Mouse (Mus musculus) MEL-GATA-1-ER (cell line): Measurements from ENCODE around the gene Stard9.
"Not testable (repeated sequence)": the region's sequence is repeated elsewhere in the genome, so short reads cannot be mapped to it uniquely, and the experiment has no call there.

Experiments used
- DNase-seq: peaks from one replicate; pipeline ENCODE4 v3.0.0-alpha.2; 2012; ENCODE audit warnings: low read depth; ENCODE audit errors: extremely low read depth

The Stard9 gene

DNA sequence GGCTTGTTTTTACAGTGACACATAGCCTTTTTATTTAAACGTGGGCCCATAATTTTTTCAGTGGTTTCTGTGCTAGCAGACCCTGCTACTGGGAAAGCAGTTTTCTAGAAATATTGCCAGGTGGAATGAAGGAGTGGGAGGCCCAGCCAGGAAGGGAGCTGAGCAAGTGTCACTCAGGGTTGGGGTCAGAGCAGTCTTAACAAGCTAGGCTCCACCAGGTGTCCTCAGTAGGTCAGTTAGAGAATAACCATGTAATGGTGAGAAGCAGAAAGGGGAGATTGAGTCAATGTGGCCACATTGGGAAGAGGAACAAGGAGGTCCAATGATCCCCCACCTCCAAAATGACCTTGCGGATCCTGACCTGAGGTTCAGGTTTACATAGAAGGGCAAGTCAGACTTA lies 25.8 kb downstream of the Stard9 start:
- DNase-seq: no peak

DNA sequence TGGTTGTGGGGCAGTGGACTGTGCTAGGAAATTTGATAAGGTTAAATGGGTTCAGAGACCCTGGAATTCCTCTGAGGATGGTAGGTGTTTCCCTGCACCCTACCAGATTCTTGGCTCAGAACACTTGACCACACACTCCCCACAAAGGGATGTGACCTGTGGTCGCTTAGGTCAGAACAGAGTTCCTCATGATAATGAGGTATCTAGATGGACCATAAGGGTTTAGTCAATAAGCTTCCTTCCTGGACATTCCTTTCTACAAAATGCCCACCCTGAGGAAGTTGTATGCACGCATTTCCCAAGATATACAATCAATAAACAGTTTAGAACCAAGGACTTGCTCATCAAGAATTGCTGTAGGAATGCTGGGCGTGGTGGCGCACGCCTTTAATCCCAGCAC lies 27.0 kb downstream of the Stard9 start:
- no peak for DNase-seq

DNA sequence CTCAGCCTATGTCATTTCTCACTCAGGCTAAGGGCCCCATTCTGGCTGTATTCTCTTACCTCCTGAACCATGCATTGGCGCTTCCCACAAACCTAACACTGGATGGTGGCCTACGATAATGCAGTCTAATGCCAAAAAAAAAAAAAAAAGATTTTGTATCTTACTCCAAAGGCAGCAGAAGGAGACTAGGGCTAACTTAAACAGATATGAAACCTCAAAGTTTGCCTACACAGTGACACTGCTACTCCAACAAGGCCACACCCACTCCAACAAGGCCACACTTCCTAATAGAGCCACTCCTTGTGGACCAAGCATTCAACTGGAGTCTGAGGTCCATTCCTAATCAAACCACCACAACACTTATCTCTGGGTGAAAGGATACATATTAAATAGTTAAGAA lies 27.8 kb downstream of the Stard9 start:
- peak; percentile 83 for DNase-seq

DNA sequence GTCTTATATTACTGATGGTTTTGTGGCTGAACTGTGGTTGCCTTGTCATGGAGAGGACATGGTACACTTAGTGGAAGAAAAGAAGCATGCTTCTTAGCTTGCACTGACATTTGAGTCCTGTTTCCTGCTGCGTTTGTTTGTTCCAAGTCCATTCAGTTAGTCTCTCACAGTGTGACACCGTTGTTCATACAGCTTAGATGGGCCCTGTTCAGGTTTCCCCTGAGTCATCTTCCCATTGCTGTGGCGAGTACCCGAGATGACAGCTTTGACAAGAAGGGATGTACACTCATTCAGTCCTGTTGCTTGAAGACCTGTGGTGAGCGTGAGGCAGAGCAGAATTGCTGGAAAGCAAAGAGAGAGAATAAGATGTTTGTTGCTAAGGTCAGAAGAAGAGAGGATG lies 29.6 kb downstream of the Stard9 start:
- peak; percentile 42 for DNase-seq

DNA sequence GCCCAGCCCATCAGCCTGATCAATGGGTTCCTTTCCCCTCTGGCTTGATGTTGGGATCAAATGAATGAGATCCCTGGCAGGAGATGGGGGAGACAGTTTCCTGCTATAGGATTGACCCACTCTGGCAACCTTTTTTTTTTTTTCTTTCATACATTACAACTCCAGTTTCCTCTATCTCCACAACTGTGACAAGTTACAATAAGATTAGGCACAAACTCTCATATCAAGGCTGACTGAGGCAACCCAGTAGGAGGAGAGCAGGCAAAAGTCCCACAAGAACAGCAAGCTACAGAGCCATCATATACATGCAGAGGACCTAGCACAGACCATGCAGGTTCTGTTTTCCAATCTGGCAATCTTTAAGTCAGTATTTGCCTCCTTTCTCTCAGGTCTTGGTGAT lies 30.4 kb downstream of the Stard9 start:
- no peak for DNase-seq

DNA sequence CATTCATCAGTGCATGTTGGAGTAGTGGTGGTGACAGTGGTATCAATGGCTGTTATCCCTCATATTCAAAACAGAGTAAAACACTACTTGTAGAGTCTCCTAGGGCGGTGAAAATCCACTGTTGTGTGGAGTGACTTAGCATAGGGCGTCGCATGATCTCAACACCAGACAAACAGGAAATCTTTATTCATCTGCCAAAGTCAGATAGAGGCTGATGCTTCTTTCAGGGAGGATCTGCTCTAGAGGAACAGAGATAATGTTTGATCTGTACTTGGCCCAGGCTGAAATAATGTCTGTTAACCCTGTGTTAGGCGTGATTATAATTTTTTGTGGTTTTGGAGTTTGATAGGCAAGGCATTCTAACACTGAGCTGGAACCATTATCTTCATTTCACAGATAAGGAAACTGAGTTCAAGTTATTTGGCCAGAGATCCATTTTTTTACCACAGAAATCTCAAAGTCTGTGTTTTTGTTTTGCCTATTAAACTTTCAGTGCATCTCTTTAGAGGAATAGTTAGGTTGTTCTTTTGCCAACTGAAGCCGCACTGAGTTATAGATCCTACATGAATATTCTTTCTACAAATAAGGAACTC lies 31.7 kb downstream of the Stard9 start:
- DNase-seq: peak; percentile 96

DNA sequence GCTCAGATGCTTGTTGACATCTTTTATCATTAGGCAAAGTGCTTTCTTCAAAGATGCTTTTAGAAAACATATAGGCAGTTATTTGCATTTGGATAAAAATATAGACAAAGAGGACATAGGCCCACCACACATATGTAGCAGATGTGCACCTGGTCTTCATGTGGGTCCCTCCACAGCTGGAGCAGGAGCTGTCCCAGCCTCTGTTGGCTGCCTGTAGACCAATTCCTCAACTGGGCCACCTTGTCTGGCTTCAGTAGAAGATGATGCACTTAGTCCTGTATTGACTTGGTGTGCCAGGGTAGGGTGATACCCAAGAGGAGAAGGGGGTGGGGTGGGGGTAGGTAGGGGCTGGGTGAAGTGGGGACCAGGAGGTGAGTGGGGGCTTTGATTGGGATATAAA lies 33.8 kb downstream of the Stard9 start:
- no peak for DNase-seq

DNA sequence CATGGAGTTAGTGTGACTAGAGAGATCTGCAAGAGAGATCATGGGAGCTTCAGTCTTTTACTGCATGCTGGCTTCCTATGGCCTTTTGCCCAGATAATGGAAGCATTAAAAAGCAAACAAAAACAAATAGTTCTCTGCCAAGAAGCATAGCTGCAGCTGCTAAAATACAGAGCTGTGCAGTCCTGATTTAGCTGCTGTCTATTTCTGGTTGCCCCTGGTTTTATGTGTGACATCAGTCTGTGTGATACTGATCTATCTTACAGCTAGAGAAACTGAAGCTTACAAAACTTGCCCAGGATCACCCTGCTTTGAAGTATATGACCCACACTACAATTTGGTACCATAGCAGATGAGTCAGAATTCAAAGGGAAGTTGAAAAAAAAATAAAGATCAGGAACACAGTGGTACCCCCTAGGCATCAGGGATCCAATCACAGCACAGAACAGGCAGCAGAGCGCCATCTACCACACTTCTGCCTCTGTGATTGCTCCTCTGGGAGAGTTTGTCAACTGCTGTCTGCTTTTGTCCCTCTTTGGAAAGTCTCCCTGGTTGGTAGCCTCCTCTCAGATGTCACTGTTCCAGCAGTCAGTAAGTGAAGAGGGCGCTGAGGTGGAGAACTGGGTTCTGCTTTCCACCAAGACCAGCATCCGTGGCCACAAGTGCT lies 34.7 kb downstream of the Stard9 start:
- no peak for DNase-seq

DNA sequence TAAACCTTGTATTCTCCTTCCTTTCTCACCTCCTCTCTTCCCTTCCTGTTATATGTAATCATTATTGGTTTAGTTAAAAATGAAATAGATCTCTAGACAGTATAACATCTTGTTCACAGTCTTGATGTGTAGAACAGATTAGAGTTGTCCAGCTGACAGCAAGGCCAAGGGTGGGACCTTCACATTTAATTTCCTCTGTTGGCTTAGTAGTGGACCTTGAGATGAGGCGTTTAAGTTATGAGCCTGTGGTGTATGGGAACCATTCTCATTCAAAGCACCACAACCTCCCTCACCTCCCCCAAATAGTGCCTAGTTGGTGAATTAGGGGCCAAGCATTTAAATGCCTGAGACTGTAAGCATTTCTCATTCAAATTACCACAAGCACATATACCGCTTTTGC lies 38.5 kb downstream of the Stard9 start:
- no peak for DNase-seq

DNA sequence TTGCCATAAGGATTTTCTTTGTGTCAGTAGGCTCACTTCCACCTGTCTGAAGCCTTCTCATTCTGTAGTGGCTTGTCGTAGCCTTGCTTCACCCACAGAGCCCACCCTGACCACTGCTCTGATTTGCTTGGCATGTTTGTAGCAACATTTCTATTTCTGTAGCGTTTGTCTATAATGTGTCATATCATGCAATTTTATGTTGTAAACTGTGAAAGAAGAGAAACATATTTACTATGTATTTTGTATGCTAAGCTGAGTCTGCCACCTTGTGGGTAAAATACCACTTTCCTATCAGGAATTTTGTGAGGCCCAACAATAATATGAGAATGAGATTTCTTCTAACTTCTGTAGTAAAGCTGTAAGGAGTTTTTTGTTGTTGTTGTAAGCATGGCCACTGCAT lies 41.3 kb downstream of the Stard9 start:
- DNase-seq: no peak

DNA sequence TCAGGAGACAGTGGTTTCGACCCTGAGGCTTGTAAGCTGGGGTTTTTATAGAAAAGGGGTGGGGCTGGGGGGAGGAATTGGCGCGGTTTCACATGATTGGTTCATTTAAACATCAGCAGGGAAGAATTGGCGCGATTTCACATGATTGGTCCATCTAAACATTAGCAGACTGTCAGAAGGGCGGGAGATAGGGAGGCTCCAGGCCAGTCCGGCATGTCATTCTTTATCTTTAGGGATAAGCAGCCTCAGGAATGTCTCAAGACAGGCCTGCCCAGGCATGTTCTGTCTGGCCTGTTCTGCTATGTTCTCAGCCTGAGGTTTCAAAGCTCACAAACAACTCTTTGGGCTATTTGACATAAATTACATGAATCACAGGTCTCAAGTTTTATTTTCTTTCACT lies 52.2 kb downstream of the Stard9 start:
- not testable (repeated sequence) for DNase-seq

DNA sequence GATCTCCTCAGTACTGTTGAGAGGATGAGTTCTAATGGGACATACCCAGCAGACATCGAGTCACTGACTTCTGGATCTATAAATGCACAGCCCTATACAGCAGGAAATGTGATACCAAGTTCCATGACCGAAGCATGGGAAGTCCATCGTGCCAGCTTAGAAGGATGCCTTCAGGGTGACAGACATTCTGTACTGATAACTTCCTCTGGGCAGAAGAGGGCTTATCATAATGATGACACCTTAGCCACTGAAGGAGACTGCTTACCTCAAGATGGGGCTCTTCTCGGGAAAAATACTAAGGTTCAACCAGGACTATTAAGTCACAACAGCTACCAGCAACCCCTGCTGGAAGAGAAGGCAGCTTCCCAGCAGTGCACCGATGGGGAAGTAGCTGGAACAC lies 68.8 kb downstream of the Stard9 start:
- DNase-seq: peak; percentile 72

DNA sequence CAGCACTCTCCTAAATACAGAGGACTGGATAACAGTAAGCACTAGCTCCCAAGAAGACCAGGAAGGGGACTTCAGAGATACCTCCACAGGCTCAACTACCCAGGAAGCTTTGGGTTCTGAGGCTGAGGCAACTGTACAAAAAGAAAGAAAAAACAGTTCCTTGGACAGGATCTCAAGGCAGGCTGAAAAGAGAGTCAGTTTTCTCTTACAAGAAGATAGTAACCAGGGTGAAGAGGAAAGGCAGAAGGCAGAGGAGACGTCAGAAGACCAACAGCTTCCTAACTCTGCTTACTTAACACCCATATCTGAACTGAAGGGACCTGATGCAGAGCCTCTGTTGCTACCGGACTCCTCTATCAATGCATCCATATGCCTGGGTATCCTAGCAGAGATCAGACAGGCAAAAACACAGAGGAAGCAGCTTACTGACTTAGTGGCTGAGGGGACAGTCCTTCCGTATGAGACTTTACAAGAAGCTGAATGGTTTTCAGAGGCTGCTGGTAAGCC lies 71.5 kb downstream of the Stard9 start:
- peak; percentile 43 for DNase-seq

DNA sequence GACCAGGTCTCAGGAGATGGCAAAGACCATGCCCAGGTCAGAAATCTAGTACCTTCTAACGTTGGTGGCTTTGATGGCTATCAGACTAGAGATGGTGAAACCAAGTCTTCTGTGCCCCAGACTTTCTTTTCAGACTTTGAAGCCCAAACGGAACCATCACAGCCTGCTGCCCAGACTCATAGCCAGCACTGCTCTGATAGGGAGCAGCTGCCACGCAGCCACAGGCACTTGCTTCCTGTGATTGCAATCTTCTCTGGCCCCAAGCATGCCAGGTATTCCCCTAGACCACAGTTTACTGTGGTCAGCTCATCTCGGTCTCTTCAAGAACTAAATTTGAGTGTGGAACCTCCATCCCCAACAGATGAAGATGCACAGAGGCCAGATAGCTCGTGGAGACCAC lies 73.8 kb downstream of the Stard9 start:
- DNase-seq: no peak

DNA sequence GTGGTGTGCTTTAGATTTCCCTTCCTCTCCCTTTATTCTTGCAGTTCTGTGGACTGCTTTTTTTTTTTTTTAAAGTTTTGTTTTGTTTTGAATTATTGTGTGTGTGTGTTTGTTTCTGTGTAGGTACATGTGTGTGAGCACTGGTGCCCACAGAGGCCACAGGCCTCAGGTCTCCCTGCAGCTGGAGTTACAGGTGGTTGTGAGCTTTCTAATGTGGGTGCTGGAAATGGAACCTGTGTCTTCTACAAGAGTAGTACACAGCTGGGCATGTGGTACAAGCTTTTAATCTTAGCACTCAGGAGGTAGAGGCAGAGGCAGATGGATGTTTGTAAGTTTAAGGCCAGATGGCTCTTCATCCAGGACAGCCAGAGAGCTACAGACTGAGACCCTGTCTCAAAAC lies 78.1 kb downstream of the Stard9 start:
- DNase-seq: no peak

DNA sequence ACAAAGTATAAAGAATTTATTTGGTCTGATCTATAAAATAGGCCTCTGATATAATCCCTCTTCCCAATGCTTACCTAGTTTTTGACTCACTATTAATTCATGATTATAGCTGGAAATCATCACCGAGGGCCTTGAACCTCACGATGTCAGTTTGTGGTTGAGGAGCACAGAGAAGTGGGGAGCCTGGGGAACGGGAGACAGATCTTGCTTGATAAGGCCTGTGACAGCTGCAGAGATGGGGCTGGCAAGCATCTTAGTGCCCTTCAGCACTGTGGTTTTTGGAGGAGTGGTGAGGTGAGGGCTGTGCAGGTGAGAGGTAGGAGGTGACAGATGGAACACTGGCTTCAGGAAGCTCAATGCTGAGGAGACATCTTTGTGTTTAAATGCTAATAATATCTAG lies 81.2 kb downstream of the Stard9 start:
- peak; percentile 26 for DNase-seq

DNA sequence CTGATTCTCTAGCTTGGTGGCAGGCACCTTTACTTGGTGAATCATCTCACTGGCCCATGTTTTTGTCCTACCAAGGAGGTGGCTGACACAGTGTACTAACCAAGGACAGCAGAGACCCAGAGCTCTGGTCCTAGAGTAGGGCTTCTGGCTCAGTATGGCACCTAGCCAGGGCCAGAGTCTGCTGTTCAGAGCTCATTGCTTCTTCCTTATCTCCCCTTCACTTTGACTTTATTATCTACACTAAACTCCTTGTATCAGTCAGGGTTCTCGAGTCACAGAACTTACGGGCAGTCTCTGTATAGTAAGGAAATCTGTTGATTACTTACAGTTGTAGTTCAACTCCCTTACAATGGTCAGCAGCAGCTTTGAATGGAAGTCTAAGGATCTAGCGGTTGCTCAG lies 82.0 kb downstream of the Stard9 start:
- peak; percentile 22 for DNase-seq

DNA sequence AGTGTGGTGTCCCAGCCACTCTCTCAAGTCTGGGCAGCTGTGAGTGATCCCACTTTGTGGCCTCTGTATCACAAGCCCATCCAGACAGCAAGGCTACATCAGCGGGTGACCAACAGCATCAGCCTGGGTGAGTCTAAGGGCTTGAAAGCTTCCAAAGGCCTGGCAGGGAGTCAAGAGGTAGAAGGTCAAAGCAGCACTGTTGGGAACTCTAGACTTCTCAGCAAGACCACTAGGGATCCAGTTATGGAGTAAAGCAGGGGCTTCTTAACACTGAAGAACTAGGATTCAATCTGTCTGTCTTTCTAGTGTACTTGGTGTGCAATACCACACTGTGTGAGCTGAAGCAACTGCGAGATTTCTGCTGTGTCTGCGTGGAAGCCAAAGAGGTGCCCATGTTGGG lies 84.5 kb downstream of the Stard9 start:
- no peak for DNase-seq

DNA sequence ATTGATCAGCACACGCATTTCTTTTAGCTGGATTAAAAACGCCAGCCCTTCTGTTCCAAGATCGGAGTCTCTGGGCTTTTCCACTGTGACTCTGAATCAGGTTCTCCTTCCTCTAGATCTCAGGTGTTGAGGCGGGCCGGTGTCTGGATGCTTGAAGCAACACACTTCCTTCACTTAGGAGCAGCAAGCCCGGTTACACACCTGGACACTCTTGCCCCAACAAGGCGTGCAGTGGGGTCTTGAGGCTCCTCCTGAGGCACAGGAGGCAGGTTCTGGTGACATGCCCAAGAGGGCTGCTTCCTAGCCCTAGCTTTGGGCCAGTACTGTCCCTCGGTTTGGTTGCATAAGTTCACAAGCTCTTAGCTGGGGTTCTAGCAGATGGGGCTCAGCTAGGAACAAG lies 89.6 kb downstream of the Stard9 start:
- DNase-seq: no peak

DNA sequence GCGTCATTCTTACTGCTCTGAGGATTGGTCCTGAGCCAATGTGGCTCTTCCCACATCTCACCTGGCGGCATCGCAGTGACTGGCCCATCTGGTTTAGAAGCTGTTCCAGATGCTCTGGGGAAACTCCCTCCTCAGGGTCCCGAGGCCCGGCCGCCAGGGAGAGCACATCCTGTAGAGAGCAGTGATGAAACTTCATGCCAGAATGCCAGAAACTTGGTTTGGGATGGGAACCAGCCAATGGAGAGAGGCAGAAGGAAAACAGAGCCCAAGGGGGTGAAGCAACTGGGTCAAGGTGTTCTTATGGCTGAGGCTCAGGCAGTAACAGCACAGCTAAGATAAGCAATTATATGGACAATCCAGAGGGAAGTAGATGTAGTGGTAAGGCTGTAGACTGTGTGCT lies 91.9 kb downstream of the Stard9 start:
- DNase-seq: no peak

DNA sequence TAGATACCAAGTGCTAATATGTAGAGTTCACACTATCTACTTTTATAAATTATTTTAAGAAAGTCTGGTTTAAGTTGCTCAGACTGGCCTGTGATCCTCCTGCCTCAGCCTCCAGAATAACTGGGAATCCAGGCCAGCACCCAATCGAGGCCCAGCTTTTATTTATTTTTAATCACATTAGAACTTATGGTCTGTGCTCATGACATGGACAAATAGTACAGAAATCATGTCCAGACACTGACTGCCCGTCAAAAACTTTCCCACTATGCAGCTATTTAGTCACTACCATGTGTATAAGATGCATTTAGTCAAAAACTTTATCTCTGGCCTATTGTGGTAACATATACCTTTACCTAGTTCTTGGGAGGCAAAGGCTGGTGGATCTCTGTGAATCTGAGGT lies 93.0 kb downstream of the Stard9 start:
- no peak for DNase-seq

DNA sequence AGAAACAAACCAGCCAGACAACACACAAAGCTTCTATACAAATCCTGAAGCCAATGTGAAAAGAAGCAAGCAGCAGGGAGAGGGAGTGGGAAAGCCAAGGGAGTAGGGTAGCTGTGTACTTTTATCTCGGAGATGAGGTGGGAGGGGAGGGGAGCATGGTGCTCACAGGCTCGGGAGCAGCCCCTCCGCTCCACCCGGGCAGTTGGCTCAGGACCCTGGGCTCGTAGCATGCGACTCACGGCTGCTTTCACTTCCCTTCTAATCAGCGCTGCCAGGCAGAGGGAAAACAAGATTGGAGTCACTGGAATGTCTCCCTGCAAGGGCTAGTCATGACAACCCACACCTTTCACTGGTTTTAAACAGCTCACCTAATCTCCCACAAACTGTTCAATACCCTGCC lies 93.6 kb downstream of the Stard9 start:
- DNase-seq: no peak

DNA sequence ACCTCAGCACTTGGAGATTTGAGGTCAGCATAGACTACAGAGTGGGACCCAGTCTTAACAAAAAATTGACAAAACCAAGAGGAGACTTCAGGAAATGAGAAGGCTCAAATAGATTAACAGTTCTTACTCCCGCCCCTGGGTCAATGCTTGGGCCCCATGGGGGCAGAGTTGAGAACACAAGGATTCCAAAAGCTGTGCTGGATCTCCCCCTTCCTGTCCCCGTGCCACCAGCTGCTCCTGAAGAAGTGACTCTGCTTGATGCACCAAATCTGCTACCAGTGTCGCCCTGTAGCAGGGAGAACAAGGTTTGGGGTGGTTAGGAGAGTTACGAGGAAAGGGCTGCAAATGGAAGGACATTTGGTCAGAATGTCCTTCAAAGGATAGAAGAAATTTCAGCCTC lies 94.7 kb downstream of the Stard9 start:
- DNase-seq: no peak
